Mouse (Mus musculus) liver, embryonic 14.5 days (tissue): ENCODE data around the gene Sgcd.

Experiments used
- CTCF ChIP-seq: IDR thresholded peaks from 2 replicates; pipeline ENCODE4 v1.5.1; 2016; ENCODE audit warnings: antibody characterized with exemption, low read depth, control low read depth
- EP300 ChIP-seq: IDR thresholded peaks from 2 replicates; pipeline ENCODE4 v1.6.1; 2016; ENCODE audit warnings: antibody characterized with exemption, low read depth

DNA sequence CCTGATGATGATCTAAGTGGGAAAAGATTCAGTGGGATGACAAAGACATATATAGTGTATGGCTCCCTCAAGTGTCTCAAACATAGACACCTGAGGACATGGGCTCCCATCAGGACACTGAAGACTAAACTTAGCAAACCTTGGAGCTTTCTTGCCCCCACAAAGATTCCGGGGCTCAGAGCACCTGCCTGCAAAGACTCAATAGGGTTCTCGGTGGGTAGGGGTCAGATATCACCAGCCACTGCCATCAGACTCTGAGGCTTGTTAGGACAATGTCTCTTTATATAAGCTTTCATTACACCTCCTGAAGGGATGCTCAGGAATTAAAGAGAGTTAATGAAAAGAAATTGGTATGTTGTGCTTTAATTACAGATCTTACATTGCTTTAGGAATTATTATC lies 764.6 kb downstream of the Sgcd start:
- TF ChIP-seq CTCF = no peak
- TF ChIP-seq EP300 = no peak
